Mouse (Mus musculus) stomach, embryonic 16.5 days (tissue): ENCODE results near the gene Lrba. TPM values are rescaled to one million over a fixed set of nuclear protein-coding genes. Genes with fewer than 3 reads are reported as not detected.

ENCODE experiments used
- ATAC-seq: fragments of 200-750 bp; cut with Nextera tagmentation; 2 replicates; pipeline ENCODE4 v1.8.0; 2017; ENCODE audit warnings: moderate number of reproducible peaks, moderate TSS enrichment; ENCODE audit not compliant: insufficient read depth, low FRiP score
- H3K27ac ChIP-seq: fragments of 300-500 bp; sonication (generic); 2 replicates; pipeline ENCODE4 v1.5.1; 2014; ENCODE audit warnings: low read length
- H3K27me3 ChIP-seq: fragments of 300-500 bp; sonication (generic); 2 replicates; pipeline ENCODE4 v1.6.1; 2014; ENCODE audit warnings: low read length, control low read depth, mixed read lengths; ENCODE audit not compliant: control insufficient read depth, insufficient read depth
- H3K36me3 ChIP-seq: fragments of 300-500 bp; sonication (generic); 2 replicates; pipeline ENCODE4 v1.6.1; 2014; ENCODE audit warnings: low read length; ENCODE audit not compliant: control insufficient read depth, insufficient read depth
- H3K4me1 ChIP-seq: fragments of 300-500 bp; sonication (generic); 2 replicates; pipeline ENCODE4 v1.6.1; 2014; ENCODE audit warnings: low read length, control low read depth, mixed read lengths; ENCODE audit not compliant: control insufficient read depth, insufficient read depth
- H3K4me2 ChIP-seq: fragments of 300-500 bp; sonication (generic); 2 replicates; pipeline ENCODE4 v1.6.1; 2014; ENCODE audit warnings: low read depth, low read length, mixed read lengths
- H3K4me3 ChIP-seq: fragments of 300-500 bp; sonication (generic); replicated peaks from 2 replicates; pipeline ENCODE4 v1.5.1; 2014; ENCODE audit warnings: mild to moderate bottlenecking, low read length
- H3K9ac ChIP-seq: fragments of 300-500 bp; sonication (generic); 2 replicates; pipeline ENCODE4 v1.6.1; 2014; ENCODE audit warnings: low read length
- H3K9me3 ChIP-seq: fragments of 300-500 bp; sonication (generic); replicated peaks from 2 replicates; pipeline ENCODE4 v1.6.1; 2016; ENCODE audit warnings: low read length, control low read depth; ENCODE audit not compliant: control insufficient read depth
- WGBS: fragments of 180-500 bp; shearing (Covaris S2); extraction: QIAGEN DNeasy Blood & Tissue Kit; methylation state at CpG from one replicate; pipeline ENCODE4 v1.1.7; 2014; 5-methylcytosine and 5-hydroxymethylcytosine counted together
- polyA plus RNA-seq: library from polyadenylated mRNA; unstranded; fragments of >200 nt; fragmentation: Nextera tagmentation; extraction: Ambion mirVana; gene quantifications from 2 replicates; pipeline ENCODE4 v1.2.1, GENCODE M21; 2015

The Lrba gene
- polyA plus RNA-seq, 1 experiment from 2014 or later = 3.5 TPM

DNA sequence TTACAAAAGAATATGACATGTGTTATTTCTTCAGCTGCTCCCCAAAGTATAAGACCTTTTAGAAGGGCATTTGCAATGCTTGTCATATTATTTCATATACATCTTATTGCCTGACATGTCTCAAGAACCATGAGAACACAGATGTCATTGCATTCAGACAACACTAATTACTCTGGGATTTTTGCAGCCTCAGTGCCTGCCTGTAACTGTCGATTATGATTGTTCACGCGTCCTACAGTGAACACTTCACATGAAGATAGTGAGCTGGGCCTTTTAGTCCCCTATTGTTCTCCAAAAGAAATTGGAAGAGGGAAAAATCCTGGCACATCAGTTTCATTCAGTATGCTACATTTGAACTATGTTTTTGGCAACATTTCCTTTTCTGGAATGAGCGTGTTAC lies 335.2 kb downstream of the Lrba start:
- Histone ChIP-seq H3K36me3 (no peaks in the 10 kb centered on the region), H3K4me2 (no peak overlapping the region), H3K4me1 (no peaks in the 10 kb centered on the region), H3K27ac (no peak overlapping the region), H3K9me3 (no peaks in the 10 kb centered on the region), H3K4me3 (no peak overlapping the region), H3K9ac (no peak overlapping the region), H3K27me3 (no peaks in the 10 kb centered on the region)
- ATAC-seq = no peak
- 76% methylated on average over 4 of the region's 4 CpGs for WGBS

DNA sequence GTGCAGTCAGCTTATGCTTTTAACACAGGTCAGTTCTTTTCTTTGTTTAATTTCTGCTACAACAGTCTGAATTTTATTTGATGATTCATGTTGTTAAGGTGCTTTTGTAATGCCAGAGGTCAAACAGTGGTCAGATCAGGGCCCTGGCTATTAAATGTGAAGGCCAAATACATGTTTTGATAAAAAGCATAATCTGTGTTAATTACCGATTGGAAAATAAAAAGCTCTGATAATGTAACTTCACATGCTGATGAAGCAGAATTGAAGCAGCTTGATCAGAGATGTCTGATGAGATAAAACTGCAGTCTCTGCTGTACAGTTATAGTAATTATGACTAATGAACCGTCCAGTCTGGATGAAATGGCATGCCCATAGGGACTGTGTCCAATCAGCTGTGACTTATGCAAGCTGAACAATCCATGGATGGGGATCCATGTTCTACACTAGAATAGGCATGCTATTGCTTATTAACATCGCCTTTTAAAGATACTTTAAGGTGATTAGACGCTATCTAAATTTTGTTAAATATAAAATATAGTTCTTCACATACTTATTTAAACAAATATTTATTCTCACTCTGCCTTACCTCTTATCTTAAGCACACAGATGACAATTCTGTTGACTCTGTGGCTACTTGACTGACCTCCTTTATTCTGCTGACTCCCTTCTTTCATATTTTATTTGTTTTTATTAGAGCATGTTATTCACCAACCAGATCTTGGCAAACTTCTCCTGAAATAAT lies 336.0 kb downstream of the Lrba start:
- no peak overlapping the region for H3K9ac ChIP-seq
- H3K4me3 ChIP-seq = no peak overlapping the region
- no peak overlapping the region for H3K27ac ChIP-seq
- no peaks in the 10 kb centered on the region for H3K27me3 ChIP-seq
- no peaks in the 10 kb centered on the region for H3K36me3 ChIP-seq
- H3K4me2 ChIP-seq = no peak overlapping the region
- WGBS = 68% methylated on average over 4 of the region's 4 CpGs
- no peaks in the 10 kb centered on the region for H3K4me1 ChIP-seq
- no peaks in the 10 kb centered on the region for H3K9me3 ChIP-seq
- no peak for ATAC-seq

DNA sequence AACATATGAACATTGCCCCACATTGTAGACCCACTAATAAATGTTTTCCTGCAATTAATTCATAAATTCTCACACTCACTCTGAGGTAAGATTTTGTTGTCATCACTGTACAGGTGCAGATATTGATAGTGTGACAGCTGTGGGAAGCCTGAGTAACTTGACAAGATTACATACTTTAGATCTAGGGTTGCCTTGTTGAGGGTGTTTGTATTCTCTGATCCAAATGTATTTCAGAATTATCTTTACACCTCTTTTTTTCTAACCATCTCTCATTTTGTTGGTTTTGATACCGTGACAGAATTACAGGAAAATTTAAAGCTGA lies 336.5 kb downstream of the Lrba start:
- H3K27ac ChIP-seq = no peak overlapping the region
- no peaks in the 10 kb centered on the region for H3K9me3 ChIP-seq
- ATAC-seq = no peak
- no peak overlapping the region for H3K9ac ChIP-seq
- 90% methylated on average over 1 of the region's 1 CpGs for WGBS
- no peaks in the 10 kb centered on the region for H3K4me1 ChIP-seq
- H3K4me2 ChIP-seq = no peak overlapping the region
- H3K27me3 ChIP-seq = no peaks in the 10 kb centered on the region
- H3K4me3 ChIP-seq = no peak overlapping the region
- H3K36me3 ChIP-seq = no peaks in the 10 kb centered on the region

DNA sequence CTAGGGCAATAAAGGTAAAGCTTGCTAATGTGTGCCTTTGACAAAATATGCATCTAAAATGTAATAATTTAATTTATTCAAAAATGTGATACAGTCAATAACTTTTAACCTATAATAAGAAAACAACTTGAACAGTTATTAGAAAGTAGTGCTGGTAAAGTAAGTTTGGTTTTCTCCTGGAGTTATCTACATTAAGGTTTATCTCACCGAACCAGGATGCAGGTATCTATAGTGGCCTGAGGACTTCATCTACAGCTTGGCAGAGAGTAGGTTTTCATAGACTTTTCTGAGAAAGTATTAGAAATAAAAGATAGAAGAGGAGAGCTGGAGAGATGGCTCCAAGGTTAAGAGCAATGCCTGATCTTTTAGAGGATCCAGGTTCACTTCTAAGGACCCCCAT lies 336.9 kb downstream of the Lrba start:
- no peaks in the 10 kb centered on the region for H3K27me3 ChIP-seq
- no peaks in the 10 kb centered on the region for H3K9me3 ChIP-seq
- no peak overlapping the region for H3K4me2 ChIP-seq
- H3K4me1 ChIP-seq = no peaks in the 10 kb centered on the region
- no peaks in the 10 kb centered on the region for H3K36me3 ChIP-seq
- no peak for ATAC-seq
- H3K4me3 ChIP-seq = no peak overlapping the region
- 88% methylated on average over 1 of the region's 1 CpGs for WGBS
- H3K9ac ChIP-seq = no peak overlapping the region
- H3K27ac ChIP-seq = no peak overlapping the region

DNA sequence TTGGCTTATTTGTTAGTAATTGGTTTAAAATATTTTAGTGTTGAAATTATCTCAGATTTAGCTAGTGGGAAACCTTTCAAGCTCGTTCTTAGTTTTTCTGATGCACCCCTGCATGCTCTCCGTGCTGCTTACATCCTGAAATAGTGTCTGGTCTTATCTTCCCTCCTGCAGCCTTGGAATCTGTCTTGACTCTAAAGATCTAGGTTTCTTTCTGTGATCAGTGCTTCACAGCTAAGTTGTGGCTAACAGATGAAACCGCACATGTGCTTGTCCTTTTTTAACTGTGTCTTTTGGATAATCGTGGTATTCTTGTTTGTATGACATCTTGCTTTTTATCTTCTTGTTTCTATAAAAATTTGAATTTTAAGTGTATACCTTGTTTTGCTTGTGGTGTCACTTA lies 342.8 kb downstream of the Lrba start:
- no peaks in the 10 kb centered on the region for H3K9me3 ChIP-seq
- no peak overlapping the region for H3K4me2 ChIP-seq
- H3K27me3 ChIP-seq = no peaks in the 10 kb centered on the region
- ATAC-seq = no peak
- no peak overlapping the region for H3K27ac ChIP-seq
- no peaks in the 10 kb centered on the region for H3K4me1 ChIP-seq
- H3K36me3 ChIP-seq = no peaks in the 10 kb centered on the region
- no peak overlapping the region for H3K4me3 ChIP-seq
- H3K9ac ChIP-seq = no peak overlapping the region
- 66% methylated on average over 4 of the region's 4 CpGs for WGBS

DNA sequence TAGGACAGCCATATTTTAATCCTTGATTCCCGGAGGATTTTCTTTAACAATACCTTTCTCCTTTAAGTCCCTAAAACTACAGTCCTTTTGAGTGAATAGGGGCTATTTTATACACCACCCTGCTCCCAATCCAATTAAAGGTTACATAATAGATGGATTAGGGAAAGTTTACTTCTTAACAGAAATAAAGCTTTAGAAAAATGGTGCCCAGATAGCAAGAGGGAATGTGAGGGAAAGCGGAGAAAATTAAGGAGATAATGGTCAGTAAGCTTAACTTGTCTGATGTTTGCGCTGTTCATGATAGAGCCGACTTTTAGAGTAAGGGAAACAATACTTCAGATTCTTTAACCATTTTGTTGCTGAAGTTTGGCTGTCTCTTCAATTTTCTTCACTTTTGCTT lies 347.0 kb downstream of the Lrba start:
- H3K27ac ChIP-seq = no peak overlapping the region
- no peaks in the 10 kb centered on the region for H3K9me3 ChIP-seq
- 44% methylated on average over 4 of the region's 4 CpGs for WGBS
- H3K4me3 ChIP-seq = no peak overlapping the region
- ATAC-seq = no peak
- no peaks in the 10 kb centered on the region for H3K27me3 ChIP-seq
- H3K4me1 ChIP-seq = no peaks in the 10 kb centered on the region
- H3K4me2 ChIP-seq = no peak overlapping the region
- H3K9ac ChIP-seq = no peak overlapping the region
- no peaks in the 10 kb centered on the region for H3K36me3 ChIP-seq

DNA sequence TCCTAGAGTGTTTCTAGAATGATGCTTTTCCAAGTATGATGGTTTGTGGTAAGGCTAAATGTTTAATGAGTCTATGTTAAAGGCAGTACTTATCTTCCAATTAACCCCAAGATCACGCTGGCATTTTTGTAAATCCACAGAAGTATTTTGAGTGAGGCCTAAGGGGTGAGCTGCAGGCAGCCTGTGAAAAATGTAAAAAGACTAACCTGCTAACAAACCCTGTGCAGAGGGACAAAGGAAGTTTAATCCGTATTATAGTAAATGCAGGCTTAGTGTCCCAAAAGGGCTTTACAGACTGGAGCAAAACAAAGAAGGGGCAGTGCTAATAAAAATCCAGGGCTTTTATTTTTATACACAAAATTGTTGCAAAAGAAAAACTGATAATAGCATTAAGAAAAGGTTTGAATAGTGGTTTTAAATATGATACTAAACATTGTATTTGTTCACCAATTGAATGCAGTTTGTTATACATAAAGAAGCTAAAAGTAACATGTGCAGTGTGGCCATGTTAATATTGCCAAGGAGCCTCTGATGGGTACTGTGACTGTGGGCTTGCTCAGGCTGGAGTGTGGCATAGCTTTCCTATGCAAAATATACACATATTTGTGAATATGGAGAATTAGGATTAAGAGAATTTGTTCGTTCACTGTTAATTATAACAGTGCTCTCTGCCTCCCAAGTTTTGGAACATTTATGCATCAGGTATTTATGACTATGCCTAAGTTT lies 348.2 kb downstream of the Lrba start:
- ATAC-seq = no peak
- Histone ChIP-seq H3K27me3 (no peaks in the 10 kb centered on the region), H3K27ac (no peak overlapping the region), H3K9me3 (no peaks in the 10 kb centered on the region), H3K4me2 (no peak overlapping the region), H3K4me3 (no peak overlapping the region), H3K36me3 (no peaks in the 10 kb centered on the region), H3K4me1 (no peaks in the 10 kb centered on the region), H3K9ac (no peak overlapping the region)
- 66% methylated on average over 3 of the region's 3 CpGs for WGBS

DNA sequence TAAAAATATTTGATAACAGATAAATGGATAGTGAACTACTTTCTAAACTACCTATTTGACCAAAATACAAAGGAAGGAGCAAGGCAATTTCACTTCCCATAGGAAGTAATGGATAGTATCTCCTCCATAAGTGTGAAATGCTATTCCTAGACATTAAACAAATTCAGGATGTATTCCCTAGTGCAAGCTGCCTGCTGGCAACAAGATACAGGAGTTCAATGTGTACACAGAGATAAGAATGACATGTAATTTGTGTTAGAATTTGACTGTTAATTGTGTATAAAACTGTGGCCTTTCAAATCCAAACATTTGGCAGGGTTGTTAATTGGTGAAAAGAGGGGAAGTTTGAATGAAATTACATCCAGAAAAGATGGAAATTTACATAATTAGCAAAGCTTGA lies 350.8 kb downstream of the Lrba start:
- Histone ChIP-seq H3K4me2 (no peak overlapping the region), H3K4me1 (no peaks in the 10 kb centered on the region), H3K9me3 (no peaks in the 10 kb centered on the region), H3K9ac (no peak overlapping the region), H3K27me3 (no peaks in the 10 kb centered on the region), H3K4me3 (no peak overlapping the region), H3K36me3 (no peaks in the 10 kb centered on the region), H3K27ac (no peak overlapping the region)
- no peak for ATAC-seq

DNA sequence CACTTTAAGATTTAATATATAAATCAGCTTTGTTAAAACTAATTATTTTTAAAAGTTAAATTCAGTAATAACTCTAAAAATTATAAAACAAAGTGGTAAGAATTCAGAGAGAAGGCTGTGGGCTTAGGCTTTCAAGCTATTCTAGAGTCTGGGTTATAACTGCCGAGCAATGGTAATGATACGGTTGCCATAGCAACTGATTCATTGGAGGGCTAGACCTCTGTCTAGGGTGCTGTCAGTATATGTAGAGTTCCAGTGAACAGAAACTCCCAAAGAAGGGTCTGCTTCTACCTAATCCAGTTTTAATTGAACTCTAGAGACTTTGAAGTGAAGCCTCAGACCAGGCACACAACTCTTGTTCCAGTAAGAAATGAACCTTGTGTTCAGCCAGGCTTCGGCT lies 377.8 kb downstream of the Lrba start:
- H3K4me3 ChIP-seq = no peak overlapping the region
- no peak overlapping the region for H3K9ac ChIP-seq
- no peaks in the 10 kb centered on the region for H3K9me3 ChIP-seq
- H3K4me2 ChIP-seq = no peak overlapping the region
- ATAC-seq = no peak
- no peaks in the 10 kb centered on the region for H3K27me3 ChIP-seq
- no peaks in the 10 kb centered on the region for H3K36me3 ChIP-seq
- no peaks in the 10 kb centered on the region for H3K4me1 ChIP-seq
- H3K27ac ChIP-seq = no peak overlapping the region
- WGBS = 71% methylated on average over 3 of the region's 3 CpGs
